Comparison of ENCODE assay signal across 10 mouse cellular contexts in the genomic region with DNA sequence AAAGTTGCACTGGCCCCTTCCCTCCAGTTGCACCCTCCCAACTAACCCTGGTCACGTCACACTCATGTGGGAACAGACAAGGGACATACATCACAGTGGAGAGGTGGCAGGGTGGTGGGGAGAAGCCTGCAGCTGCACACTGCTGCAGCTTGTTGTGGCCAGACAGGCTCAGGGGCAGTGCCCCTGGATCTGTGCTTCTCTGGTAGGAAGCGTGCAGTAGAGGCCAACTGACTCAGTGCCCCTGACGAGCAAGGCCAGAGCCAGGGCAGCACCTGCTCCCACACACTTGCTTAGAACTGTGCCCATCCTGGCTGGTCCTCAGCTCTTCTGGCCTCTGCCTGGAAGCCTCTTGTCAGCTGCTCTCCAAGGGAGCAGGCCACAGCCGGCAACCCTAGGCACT. TPM values are rescaled to one million over a fixed set of nuclear protein-coding genes. Genes with fewer than 3 reads are reported as not detected.
A peak's percentile ranks its signal among the peaks of the same experiment; 100 is the strongest.
DNase-seq lines count a peak whose midpoint lies in the region; ATAC-seq and TF ChIP-seq lines count a peak whose summit lies in the region.
"Had no signal": no experiment of that assay in that cellular context is flagged by ENCODE, and none has a peak within 500 bp of the region (broad histone marks: within the 10 kb centered on the region; RNA-seq: fewer than 3 reads in every experiment).

No protein-coding gene starts in this region.

- H3K27ac ChIP-seq in cerebellum, adult 2 months (ENCODE audit: insufficient read depth, low read length), result no peak overlapping the region
- no peak overlapping the region for H3K27ac ChIP-seq in neural tube, embryonic 11.5 days (ENCODE audit: low read depth, low read length)
- H3K27ac ChIP-seq in limb, embryonic 10.5 days, result no peak overlapping the region
- no peak overlapping the region for H3K27ac ChIP-seq in neural tube, embryonic 14.5 days (ENCODE audit: low read depth, low read length)
- no peak overlapping the region for H3K27ac ChIP-seq in thymus, adult 2 months (ENCODE audit: control insufficient read depth, insufficient read depth, low read length)
- H3K27ac ChIP-seq: macrophage had no signal

- H3K27me3 ChIP-seq in cerebellum, adult 2 months (ENCODE audit: control insufficient read depth, insufficient read depth, low read length), result no peaks in the 10 kb centered on the region
- H3K27me3 ChIP-seq in neural tube, embryonic 11.5 days (ENCODE audit: control insufficient read depth, insufficient read depth, low read length), result no peaks in the 10 kb centered on the region
- H3K27me3 ChIP-seq in limb, embryonic 10.5 days (ENCODE audit: low read depth, poor library complexity, severe bottlenecking), result no peaks in the 10 kb centered on the region
- H3K27me3 ChIP-seq in neural tube, embryonic 14.5 days (ENCODE audit: control insufficient read depth, insufficient read depth, low read length), result no peaks in the 10 kb centered on the region
- H3K27me3 ChIP-seq in thymus, adult 2 months (ENCODE audit: control insufficient read depth, insufficient read depth, low read length), result no peaks in the 10 kb centered on the region

- H3K36me3 ChIP-seq in neural tube, embryonic 11.5 days (ENCODE audit: control insufficient read depth, insufficient read depth, low read length), result peaks cover 34% of the 10 kb centered on the region
- H3K36me3 ChIP-seq in limb, embryonic 10.5 days, result peaks cover 74% of the 10 kb centered on the region
- peaks cover 65% of the 10 kb centered on the region for H3K36me3 ChIP-seq in neural tube, embryonic 14.5 days (ENCODE audit: control insufficient read depth, insufficient read depth, low read length)
- peaks cover 32% of the 10 kb centered on the region for H3K36me3 ChIP-seq in thymus, adult 2 months (ENCODE audit: control insufficient read depth, insufficient read depth, low read length)

- no peaks in the 10 kb centered on the region for H3K9me3 ChIP-seq in neural tube, embryonic 11.5 days (ENCODE audit: control insufficient read depth, low read length)
- H3K9me3 ChIP-seq in limb, embryonic 10.5 days (replicated peaks), result no peaks in the 10 kb centered on the region
- no peaks in the 10 kb centered on the region for H3K9me3 ChIP-seq in neural tube, embryonic 14.5 days (ENCODE audit: control insufficient read depth, low read length)

- peaks cover 35% of the 10 kb centered on the region for H3K4me1 ChIP-seq in cerebellum, adult 2 months (ENCODE audit: control insufficient read depth, insufficient read depth, low read length)
- peaks cover 24% of the 10 kb centered on the region for H3K4me1 ChIP-seq in neural tube, embryonic 11.5 days (ENCODE audit: control insufficient read depth, insufficient read depth, low read length)
- peaks cover 38% of the 10 kb centered on the region for H3K4me1 ChIP-seq in limb, embryonic 10.5 days
- H3K4me1 ChIP-seq in neural tube, embryonic 14.5 days (ENCODE audit: control insufficient read depth, insufficient read depth, low read length), result peaks cover 30% of the 10 kb centered on the region
- peaks cover 26% of the 10 kb centered on the region for H3K4me1 ChIP-seq in thymus, adult 2 months (replicated peaks; ENCODE audit: control insufficient read depth, insufficient read depth, low read length)

- peak overlapping the region; percentile 87 for H3K4me3 ChIP-seq in cerebellum, adult 2 months (replicated peaks; ENCODE audit: insufficient read depth, low read depth, low read length)
- no peak overlapping the region; the same call in 1 of the 2 replicates for H3K4me3 ChIP-seq in neural tube, embryonic 11.5 days (ENCODE audit: low read depth, low read length)
- H3K4me3 ChIP-seq in limb, embryonic 10.5 days, result peak overlapping the region; percentile 86
- peak overlapping the region; percentile 81; the same call in 1 of the 2 replicates for H3K4me3 ChIP-seq in neural tube, embryonic 14.5 days (ENCODE audit: low read depth, low read length)
- no peak overlapping the region for H3K4me3 ChIP-seq in thymus, adult 2 months (ENCODE audit: control insufficient read depth, insufficient read depth, low read length)

- WGBS in cerebellum, adult 2 months, result 25% methylated on average over 4 of the region's 4 CpGs
- WGBS in neural tube, embryonic 11.5 days, result 82% methylated on average over 4 of the region's 4 CpGs
- 87% methylated on average over 4 of the region's 4 CpGs for WGBS in limb, embryonic 10.5 days
- WGBS in neural tube, embryonic 14.5 days, result 78% methylated on average over 4 of the region's 4 CpGs
- WGBS in thymus, adult 2 months, result 97% methylated on average over 4 of the region's 4 CpGs

- no peak for TF ChIP-seq POLR2A in cerebellum, adult 2 months (IDR thresholded peaks at IDR 0.05; ENCODE audit: borderline replicate concordance, insufficient read depth, low read length)
- no peak for TF ChIP-seq POLR2A in thymus, adult 2 months (IDR thresholded peaks at IDR 0.05; ENCODE audit: control insufficient read depth, extremely low read depth, insufficient read depth, low read length, poor library complexity)

- H3K4me2 ChIP-seq in neural tube, embryonic 11.5 days (ENCODE audit: low read depth), result peak overlapping the region; percentile 99
- peak overlapping the region; percentile 95 for H3K4me2 ChIP-seq in neural tube, embryonic 14.5 days (ENCODE audit: low read depth, low read length)

- DNase-seq in cerebellum, adult 2 months, result peak in 1 of 2 experiments; percentile 27
- no peak for DNase-seq in neural tube, embryonic 11.5 days (ENCODE audit: low spot score)
- DNase-seq in neural tube, embryonic 10.5 days (ENCODE audit: extremely low spot score, low spot score), result no peak
- DNase-seq in limb, embryonic 10.5 days (ENCODE audit: low spot score), result no peak
- DNase-seq in thymus, adult 2 months, result no peak
- DNase-seq in cerebellum, adult 18-20 months, result no peak
- DNase-seq: gastrocnemius, postnatal 14 days had no signal

- no peak for TF ChIP-seq CTCF in cerebellum, adult 2 months (IDR thresholded peaks at IDR 0.05; ENCODE audit: borderline replicate concordance, insufficient read depth, low read depth, low read length)
- no peak for TF ChIP-seq CTCF in thymus, adult 2 months (IDR thresholded peaks at IDR 0.05; ENCODE audit: borderline replicate concordance, control insufficient read depth, extremely low read depth, insufficient read depth, low read length, poor library complexity)

- no peak for ATAC-seq in cerebellum, adult (ENCODE audit: insufficient number of reproducible peaks, low FRiP score, low TSS enrichment)
- ATAC-seq in neural tube, embryonic 11.5 days (ENCODE audit: insufficient read depth, low FRiP score, low TSS enrichment), result no peak
- ATAC-seq in neural tube, embryonic 14.5 days (ENCODE audit: low read depth), result no peak

- peak overlapping the region; percentile 7 for H3K9ac ChIP-seq in neural tube, embryonic 11.5 days (ENCODE audit: low read length)
- H3K9ac ChIP-seq in neural tube, embryonic 14.5 days (replicated peaks; ENCODE audit: low read depth, low read length), result no peak overlapping the region

RNA-seq across cellular contexts. Expression of gene Nme3, which starts 1.3 kb away (rescaled TPM):
- polyA plus RNA-seq in cerebellum, adult 2 months (2012; rRNA removed), result 99.0 and 109 TPM in 2 replicates
- polyA plus RNA-seq in neural tube, embryonic 11.5 days (2014; fragmentation: Nextera tagmentation; extraction: Ambion mirVana), result 38.4 and 57.1 TPM in 2 replicates
- polyA plus RNA-seq in limb, embryonic 10.5 days (2016; fragmentation: Nextera tagmentation; extraction: Ambion mirVana), result 43.6 and 47.0 TPM in 2 replicates
- 98.0 and 115 TPM in 2 replicates for polyA plus RNA-seq in neural tube, embryonic 14.5 days (2014; fragmentation: Nextera tagmentation; extraction: Ambion mirVana)
- polyA plus RNA-seq in thymus, adult 2 months (2012; rRNA removed), result 63.3 and 76.7 TPM in 2 replicates

RNA-seq across cellular contexts. Expression of gene Mrps34, which starts 2.7 kb away (rescaled TPM):
- 147 and 149 TPM in 2 replicates for polyA plus RNA-seq in cerebellum, adult 2 months (2012; rRNA removed)
- polyA plus RNA-seq in neural tube, embryonic 11.5 days (2014; fragmentation: Nextera tagmentation; extraction: Ambion mirVana), result 75.3 and 81.6 TPM in 2 replicates
- 104 and 105 TPM in 2 replicates for polyA plus RNA-seq in limb, embryonic 10.5 days (2016; fragmentation: Nextera tagmentation; extraction: Ambion mirVana)
- 85.5 and 86.4 TPM in 2 replicates for polyA plus RNA-seq in neural tube, embryonic 14.5 days (2014; fragmentation: Nextera tagmentation; extraction: Ambion mirVana)
- polyA plus RNA-seq in thymus, adult 2 months (2012; rRNA removed), result 146 and 152 TPM in 2 replicates

RNA-seq across cellular contexts. Expression of gene Eme2, which starts 2.7 kb away (rescaled TPM):
- 57.3 and 62.7 TPM in 2 replicates for polyA plus RNA-seq in cerebellum, adult 2 months (2012; rRNA removed)
- polyA plus RNA-seq in neural tube, embryonic 11.5 days (2014; fragmentation: Nextera tagmentation; extraction: Ambion mirVana), result 28.9 and 29.7 TPM in 2 replicates
- polyA plus RNA-seq in limb, embryonic 10.5 days (2016; fragmentation: Nextera tagmentation; extraction: Ambion mirVana), result 22.1 and 30.6 TPM in 2 replicates
- 21.4 and 23.7 TPM in 2 replicates for polyA plus RNA-seq in neural tube, embryonic 14.5 days (2014; fragmentation: Nextera tagmentation; extraction: Ambion mirVana)
- 48.2 and 55.3 TPM in 2 replicates for polyA plus RNA-seq in thymus, adult 2 months (2012; rRNA removed)

RNA-seq across cellular contexts. Expression of gene Spsb3, which starts 11.2 kb away (rescaled TPM):
- polyA plus RNA-seq in cerebellum, adult 2 months (2012; rRNA removed), result 124 and 138 TPM in 2 replicates
- polyA plus RNA-seq in neural tube, embryonic 11.5 days (2014; fragmentation: Nextera tagmentation; extraction: Ambion mirVana), result 45.2 and 49.6 TPM in 2 replicates
- 48.0 and 50.8 TPM in 2 replicates for polyA plus RNA-seq in limb, embryonic 10.5 days (2016; fragmentation: Nextera tagmentation; extraction: Ambion mirVana)
- polyA plus RNA-seq in neural tube, embryonic 14.5 days (2014; fragmentation: Nextera tagmentation; extraction: Ambion mirVana), result 74.5 and 83.8 TPM in 2 replicates
- 274 and 285 TPM in 2 replicates for polyA plus RNA-seq in thymus, adult 2 months (2012; rRNA removed)

RNA-seq across cellular contexts. Expression of gene Nubp2, which starts 11.5 kb away (rescaled TPM):
- 36.4 and 39.0 TPM in 2 replicates for polyA plus RNA-seq in cerebellum, adult 2 months (2012; rRNA removed)
- polyA plus RNA-seq in neural tube, embryonic 11.5 days (2014; fragmentation: Nextera tagmentation; extraction: Ambion mirVana), result 82.3 and 88.8 TPM in 2 replicates
- 72.7 and 79.7 TPM in 2 replicates for polyA plus RNA-seq in limb, embryonic 10.5 days (2016; fragmentation: Nextera tagmentation; extraction: Ambion mirVana)
- 69.2 and 75.7 TPM in 2 replicates for polyA plus RNA-seq in neural tube, embryonic 14.5 days (2014; fragmentation: Nextera tagmentation; extraction: Ambion mirVana)
- 88.8 and 96.1 TPM in 2 replicates for polyA plus RNA-seq in thymus, adult 2 months (2012; rRNA removed)

Comparison
In these comparisons a context has a peak if more than half of its experiments do, and no peak if none do; other contexts are left out.
1. H3K4me3 ChIP-seq: peak in cerebellum, adult 2 months (single experiment), limb, embryonic 10.5 days (single experiment) and neural tube, embryonic 14.5 days (single experiment); none in neural tube, embryonic 11.5 days (single experiment) and thymus, adult 2 months (single experiment).